Mouse (Mus musculus): ENCODE measurements around the gene Neb.
A peak's percentile ranks its signal among the peaks of the same experiment; 100 is the strongest.

Gene Neb

GRCm38 (mm10) chr2:52378448-52378804, at the start of gene Neb:
Gene Neb, minus strand, starts transcription at chr2:52378474.
- DNase-seq (ENCODE audit: extremely low read depth, insufficient read length, low spot score): no peak

- no peak for DNase-seq (ENCODE audit: extremely low read depth, insufficient read length, low spot score)
Measured at GRCm38 (mm10) chr2:52427383-52427782, 49.1 kb upstream of the Neb start.

- no peak for DNase-seq (ENCODE audit: extremely low read depth, insufficient read length, low spot score)
Measured at GRCm38 (mm10) chr2:52426041-52426440, 47.8 kb upstream of the Neb start.

DNA sequence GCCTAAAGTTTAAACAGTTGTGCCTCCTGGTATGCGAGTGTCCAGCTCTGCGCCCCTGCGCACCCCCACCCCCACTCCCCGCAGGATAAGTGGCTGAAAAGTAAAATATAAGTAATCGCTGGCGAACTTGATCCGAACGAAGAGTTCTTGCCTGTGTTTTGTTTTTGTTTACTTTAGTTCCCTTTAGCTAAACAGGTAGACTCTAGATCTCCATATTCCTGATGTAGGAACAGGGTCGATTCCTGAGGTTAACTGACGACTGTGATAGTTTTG, 47.2 kb upstream of the Neb start:
- DNase-seq (ENCODE audit: extremely low read depth, insufficient read length, low spot score): no peak

- DNase-seq (ENCODE audit: extremely low read depth, insufficient read length, low spot score): peak; percentile 82
Measured at GRCm38 (mm10) chr2:52424747-52425522, 46.7 kb upstream of the Neb start, which contains the start of gene Arl5a. Gene Arl5a, minus strand, starts transcription at chr2:52424901.

GRCm38 (mm10) chr2:52424248-52424728, 46.0 kb upstream of the Neb start:
- DNase-seq (ENCODE audit: extremely low read depth, insufficient read length, low spot score): peak; percentile 73

GRCm38 (mm10) chr2:52423611-52424247, 45.5 kb upstream of the Neb start:
- DNase-seq (ENCODE audit: extremely low read depth, insufficient read length, low spot score): no peak

- no peak for DNase-seq (ENCODE audit: extremely low read depth, insufficient read length, low spot score)
Measured at GRCm38 (mm10) chr2:52422871-52423610, 44.8 kb upstream of the Neb start.

DNA sequence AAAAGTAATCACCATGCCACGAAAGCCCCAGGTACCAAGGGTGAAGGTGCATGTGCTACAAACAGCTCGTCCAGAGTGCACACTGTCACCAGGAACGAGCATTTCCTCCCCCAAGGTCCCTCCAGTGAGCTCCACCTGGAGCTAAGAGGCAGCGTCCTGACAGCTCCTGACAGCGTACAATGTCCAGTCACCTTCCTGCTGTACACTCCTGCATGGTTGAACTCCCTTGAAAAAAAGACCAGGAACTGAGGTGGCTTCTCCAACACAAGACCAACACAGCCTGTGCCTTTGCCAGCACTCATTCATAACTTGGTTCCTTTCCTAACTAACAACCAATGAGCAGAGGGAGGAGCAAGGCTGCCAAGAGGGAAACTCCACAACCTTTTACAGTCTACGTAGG, 42.9 kb upstream of the Neb start:
- no peak for DNase-seq (ENCODE audit: extremely low read depth, insufficient read length, low spot score)

GRCm38 (mm10) chr2:52420001-52420710, 41.9 kb upstream of the Neb start:
- no peak for DNase-seq (ENCODE audit: extremely low read depth, insufficient read length, low spot score)

GRCm38 (mm10) chr2:52419295-52419694, 41.0 kb upstream of the Neb start:
- DNase-seq (ENCODE audit: extremely low read depth, insufficient read length, low spot score): no peak

GRCm38 (mm10) chr2:52412524-52413037, 34.3 kb upstream of the Neb start:
- DNase-seq (ENCODE audit: extremely low read depth, insufficient read length, low spot score): no peak

- no peak for DNase-seq (ENCODE audit: extremely low read depth, insufficient read length, low spot score)
Measured at GRCm38 (mm10) chr2:52406480-52406879, 28.2 kb upstream of the Neb start.

DNA sequence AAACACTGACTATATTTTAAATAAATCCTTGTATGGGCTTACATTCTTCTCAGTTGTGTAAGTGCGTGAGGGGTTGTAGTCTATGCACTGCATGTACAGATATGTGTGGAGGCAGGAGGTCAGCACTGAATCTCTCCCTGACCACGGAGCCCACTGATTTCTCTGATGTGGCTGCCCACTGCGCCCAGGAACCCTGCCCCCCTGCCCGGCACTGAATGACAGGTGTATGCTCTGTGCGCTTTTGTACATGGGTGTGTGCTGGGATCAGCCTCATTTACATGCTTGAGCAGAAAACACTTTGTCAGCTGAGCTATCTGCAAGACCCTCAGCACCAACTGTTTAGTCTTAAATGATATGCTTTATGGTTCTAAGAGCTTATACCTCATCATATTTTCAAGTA, 27.0 kb upstream of the Neb start:
- DNase-seq (ENCODE audit: extremely low read depth, insufficient read length, low spot score): no peak

- DNase-seq (ENCODE audit: extremely low read depth, insufficient read length, low spot score): no peak
Measured at GRCm38 (mm10) chr2:52394529-52394928, 16.3 kb upstream of the Neb start.

GRCm38 (mm10) chr2:52390415-52390975, 12.2 kb upstream of the Neb start:
- DNase-seq (ENCODE audit: extremely low read depth, insufficient read length, low spot score): no peak

DNA sequence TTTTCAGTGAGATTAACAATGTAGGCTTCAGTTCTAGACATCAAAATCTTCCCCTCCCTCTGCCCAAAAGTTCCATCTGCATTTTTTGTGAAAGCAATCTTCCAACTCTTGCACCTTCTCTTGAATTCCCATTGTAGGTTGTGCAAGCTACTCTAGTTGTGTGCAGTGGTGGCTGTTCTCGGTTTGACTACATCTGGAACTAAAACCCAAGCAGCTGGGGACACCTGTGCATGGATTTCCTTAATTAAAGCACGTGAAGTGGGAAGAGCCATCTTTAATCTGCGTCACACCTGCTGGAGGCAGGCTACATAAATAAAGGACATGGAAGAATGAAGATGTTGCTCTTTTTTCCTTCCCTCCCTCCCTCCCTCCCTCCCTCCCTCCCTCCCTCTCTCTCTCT, 11.7 kb upstream of the Neb start:
- DNase-seq (ENCODE audit: extremely low read depth, insufficient read length, low spot score): no peak

DNA sequence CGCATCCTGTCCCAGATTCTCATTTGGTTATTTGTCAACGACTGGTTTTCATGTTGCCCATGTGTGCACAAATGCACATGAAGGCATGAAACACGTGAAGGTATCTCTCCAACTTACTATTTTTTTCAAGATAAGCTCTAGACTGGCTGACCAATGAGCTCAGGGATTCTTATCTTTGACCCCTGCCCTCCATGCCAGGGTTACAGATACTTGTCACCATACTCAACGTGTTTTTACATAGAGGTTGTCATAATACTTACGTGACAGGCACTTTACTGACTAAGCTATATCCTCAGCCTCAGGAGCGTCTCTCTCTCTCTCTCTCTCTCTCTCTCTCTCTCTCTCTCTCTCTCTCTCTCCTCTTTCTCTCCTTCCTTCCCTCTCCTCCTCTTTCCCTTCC, 8.2 kb upstream of the Neb start:
- no peak for DNase-seq (ENCODE audit: extremely low read depth, insufficient read length, low spot score)

- DNase-seq (ENCODE audit: extremely low read depth, insufficient read length, low spot score): no peak
Measured at GRCm38 (mm10) chr2:52386037-52386436, 7.8 kb upstream of the Neb start.

DNA sequence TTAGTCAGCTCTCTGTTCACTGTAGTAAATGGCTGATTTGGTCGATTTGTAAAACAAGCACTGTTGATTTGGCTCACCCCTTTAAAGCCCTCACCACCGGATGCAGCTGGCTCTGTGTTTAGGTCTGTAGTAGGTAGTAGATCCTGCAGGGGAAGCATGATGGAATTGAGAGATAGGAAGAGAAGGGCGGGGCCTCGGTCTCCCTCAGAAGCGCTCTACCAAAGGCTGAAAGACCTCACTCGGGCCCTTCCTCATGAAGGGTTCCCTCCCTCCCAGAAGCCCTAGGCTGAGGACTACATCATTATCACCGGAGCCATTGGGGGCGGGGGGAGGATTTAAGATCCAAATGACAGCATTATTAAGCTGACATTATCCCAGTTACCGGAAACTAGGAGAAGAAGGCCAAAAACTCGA, 581 bp upstream of the Neb start:
- DNase-seq (ENCODE audit: extremely low read depth, insufficient read length, low spot score): no peak

Measured in 3134 (cell line).